Mouse (Mus musculus): ENCODE data around the gene Hibch.

Hibch gene

DNA sequence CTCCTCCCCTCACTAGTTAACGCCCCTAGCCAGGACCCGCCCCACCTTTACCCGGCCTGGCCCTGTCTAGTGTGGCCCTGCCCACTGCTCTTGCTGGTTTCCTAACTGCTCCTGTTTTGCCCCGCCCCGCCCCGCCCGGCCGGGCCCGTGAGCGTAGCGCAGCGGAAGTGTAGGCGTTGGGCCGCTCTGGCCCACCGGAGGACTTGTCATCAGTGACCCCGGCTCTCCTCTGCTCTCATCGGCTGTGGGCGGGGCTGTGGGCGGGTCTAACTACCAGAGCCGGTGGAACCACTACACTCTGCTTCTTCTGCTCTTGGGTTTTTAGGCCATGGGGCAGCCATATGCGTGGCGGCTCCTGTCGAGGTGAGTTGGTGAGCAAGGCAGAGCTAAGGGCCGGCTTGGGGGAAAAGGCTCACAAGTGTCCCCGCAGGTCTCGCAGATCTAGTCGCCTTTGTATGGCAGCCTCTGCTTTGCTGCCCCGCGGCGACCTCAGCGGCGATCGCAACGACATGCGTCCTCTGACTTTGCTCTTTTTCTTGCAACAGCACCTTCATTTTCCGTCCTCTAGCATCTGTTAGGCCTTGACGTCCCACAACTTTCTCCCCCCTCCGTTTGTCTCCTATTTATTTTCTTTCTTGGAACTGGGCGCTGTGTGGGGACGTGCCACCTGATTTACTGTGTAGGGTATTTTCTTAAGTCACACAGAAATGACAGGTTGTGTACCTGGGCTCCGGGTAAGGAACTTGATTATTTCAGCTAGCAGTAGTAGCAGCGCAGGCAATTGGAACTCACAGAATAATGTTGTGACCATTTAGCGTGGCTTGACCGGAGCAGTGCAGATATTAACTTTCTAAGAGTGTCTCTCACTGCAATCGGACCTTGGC, at the start of gene Hibch:
TSS of gene Hibch (plus strand) at position 148 of the 884 bp plus-strand sequence.
- DNase-seq, result peak; percentile 98

DNA sequence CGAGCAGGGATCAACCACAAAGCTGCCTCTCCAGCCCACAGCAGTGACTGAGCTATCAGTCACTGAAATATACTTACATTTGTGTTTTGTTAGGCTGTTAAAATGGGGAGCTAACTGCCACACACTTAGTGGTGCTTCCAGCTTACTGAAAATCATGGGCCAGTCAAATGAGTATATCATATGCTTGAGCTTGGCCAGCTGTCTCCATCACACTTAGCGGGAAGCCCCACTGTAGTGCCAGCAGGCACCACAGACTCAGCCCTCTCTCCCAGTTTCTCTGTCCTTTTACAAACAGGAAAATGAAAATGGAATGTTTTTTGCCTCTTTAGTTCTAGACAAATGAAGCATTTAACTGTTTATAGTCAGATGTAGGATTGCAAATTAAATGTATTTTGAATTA, 48.8 kb upstream of the Hibch start:
- DNase-seq, result no peak

DNA sequence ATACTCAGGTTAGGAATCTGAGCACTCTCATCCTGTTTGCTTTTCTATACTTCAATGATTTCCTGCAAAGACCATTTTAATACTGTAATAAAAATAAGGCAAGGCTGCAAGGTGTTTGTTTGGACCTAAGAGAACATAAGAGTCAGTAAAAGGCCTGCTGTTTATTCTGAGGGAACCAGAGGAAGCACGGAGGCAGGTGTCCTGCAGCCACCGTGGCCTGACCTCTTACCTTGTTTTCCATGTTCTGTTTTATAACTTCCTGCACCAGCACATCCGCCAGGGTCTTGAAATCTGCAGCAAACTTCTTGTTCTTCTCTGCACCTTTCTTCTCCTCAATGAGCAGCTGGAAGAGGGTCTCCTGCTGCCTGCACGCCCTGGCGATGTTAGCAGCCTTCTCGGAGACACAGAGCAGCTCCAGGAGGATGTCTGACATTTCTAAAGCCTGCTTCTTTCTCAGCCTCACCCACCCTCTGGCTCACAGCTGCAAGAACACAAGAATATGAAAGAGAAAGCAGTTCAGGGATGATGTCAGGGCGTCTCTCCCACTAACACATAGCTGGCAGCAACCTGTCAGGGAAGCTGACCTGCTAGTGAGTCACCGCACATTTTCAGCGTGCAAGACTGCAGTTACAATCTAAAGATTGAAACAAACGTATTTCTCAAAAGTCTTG, 45.5 kb upstream of the Hibch start:
- DNase-seq, result peak; percentile 13

DNA sequence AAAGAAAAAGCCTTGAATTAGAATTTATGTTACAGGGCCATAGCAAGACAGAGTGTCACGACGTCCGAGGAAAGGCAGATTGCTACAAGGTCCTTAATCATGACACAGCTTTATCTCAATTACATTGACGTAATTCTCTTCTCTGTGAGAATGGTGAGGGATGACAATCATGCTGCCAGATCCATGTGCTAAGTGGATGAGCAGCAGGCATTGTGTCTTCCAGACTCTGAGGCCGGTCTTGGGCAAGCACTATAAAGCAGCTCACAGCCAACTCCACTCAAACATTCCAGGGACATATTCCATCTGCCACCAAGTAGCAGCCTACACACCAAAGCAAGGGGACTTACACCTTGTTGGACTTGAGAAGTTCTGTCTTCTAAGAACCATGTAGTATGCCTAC, 45.0 kb upstream of the Hibch start:
- no peak for DNase-seq

DNA sequence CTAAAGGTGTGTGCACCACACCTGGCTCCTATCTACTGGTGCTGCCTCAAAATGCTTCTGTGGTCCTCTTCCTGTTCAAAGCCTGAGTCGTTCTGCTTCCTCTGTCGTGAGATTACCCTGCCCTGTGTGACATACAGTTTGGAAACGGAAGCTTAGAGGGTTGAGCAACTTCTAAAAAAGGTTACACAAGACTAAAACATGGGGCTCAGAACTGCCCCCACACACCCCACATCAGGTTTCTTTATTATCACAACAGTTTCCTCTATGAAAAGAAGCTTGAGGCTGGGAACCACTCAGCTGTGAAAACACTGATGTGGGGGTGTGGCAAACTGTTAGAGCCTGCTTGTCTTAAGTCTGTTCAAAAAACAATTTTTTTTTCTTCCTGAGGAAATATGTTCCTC, 44.4 kb upstream of the Hibch start:
- peak; percentile 6 for DNase-seq

DNA sequence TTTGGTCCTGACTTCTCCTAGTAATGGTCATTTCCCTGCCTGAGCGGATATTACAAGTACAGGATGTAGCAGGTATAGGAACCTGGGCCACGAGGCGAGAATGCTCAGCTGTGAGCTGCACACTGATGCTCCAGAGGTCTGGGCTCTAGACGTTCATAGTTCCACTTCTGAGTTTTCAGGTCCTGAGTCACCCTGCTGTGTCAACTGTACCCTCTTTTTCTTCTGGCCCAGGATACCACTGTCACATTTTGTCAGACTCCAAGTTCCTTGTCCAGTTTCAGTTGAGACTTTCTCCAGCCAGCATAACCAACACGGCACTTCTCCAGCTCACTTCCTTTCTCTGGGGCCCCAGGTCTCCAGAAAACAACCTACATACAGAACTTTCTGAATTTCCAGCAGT, 43.1 kb upstream of the Hibch start:
- no peak for DNase-seq

DNA sequence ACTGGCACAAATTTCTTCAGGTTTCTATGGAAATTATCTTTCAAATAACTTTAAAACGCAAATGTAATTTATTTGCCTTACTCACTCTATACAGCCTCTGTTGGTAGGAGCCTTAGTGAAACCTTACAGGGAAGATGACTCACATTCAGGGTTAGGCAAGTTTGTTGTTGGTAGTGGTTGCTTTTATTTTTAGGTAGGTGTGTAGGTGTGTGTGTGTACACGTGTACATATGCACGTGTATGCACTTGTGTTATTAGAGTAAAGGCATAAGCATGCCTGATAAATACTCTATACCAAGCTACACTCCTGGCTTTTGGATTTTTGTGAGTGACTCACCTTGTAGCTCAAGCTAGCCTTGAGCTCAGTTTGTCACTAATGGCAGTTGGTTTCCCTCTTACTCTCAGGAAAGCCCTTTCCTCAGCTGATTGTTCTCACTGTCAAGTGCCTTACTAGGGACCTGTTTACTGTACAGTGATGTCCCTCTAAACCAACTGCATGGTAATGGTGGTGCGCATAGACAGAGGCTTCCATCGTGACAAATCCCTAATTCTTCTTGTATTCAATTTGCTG, 42.2 kb upstream of the Hibch start:
- DNase-seq, result no peak

DNA sequence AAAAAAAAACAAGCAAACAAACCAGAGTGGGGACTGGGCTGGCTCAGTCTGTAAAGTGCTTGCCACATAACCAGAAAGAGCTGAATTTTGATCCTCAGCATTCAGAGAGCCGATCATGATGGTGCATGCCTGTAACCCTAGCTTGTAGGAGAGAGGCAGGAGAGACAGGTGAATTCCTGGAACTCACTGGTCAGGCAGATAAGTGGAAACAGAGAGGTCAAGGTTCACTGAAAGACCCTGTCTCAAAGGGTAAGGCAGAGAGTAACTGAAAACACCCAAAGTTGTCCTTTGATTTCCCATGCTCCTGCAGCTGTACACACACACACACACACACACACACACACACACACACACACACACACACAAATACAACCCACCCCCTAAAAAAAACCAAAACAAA, 39.7 kb upstream of the Hibch start:
- no peak for DNase-seq

DNA sequence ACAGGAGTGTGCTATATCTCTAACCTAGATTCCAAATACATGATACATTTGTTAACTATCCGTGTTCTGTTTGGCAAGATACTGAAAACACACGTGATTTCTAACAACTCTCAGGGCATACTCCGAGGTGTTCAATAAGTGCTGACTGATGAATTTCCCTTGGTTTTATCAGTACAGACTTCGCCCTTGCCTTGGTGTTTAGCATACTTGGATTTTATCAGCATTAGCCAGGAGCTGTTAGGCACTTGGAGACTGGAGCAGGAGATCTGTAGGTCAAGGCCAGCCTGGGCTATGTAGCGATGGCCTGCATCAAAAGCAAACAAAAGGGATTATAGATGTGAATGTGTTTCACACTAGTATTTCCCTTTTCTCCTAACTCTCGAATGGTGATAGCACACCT, 36.3 kb upstream of the Hibch start:
- no peak for DNase-seq

DNA sequence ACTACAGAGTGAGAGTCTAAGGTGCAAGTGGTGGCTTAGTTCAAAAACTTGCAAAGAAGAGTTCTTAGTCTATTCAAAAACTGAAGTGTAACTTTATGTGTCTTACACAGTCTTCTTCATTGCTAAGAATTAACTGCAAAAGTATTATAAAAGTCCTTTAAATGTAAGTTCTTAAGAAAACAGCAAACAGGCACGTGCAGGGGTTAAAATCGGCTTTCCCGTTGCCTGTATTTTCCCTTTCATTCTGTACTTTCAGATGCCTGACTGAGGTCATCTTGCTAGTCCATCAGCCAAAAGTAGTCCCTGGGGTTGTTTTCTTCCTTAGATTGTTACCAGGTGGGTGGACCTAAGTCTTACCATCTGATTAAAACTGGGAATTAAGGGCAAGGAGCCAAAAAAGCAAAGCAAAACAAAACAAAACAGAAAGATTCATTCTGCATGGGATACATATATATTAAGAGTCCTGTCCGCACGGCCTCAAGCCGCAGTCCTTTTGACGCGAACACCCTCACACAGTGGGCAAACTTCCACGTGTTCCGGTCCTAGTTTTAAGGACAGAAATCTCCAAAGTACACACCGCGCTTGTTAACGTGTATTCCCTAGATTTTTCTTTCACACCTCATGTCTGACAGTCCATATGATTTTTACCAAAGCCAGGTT, 28.4 kb upstream of the Hibch start:
- DNase-seq, result peak; percentile 14

DNA sequence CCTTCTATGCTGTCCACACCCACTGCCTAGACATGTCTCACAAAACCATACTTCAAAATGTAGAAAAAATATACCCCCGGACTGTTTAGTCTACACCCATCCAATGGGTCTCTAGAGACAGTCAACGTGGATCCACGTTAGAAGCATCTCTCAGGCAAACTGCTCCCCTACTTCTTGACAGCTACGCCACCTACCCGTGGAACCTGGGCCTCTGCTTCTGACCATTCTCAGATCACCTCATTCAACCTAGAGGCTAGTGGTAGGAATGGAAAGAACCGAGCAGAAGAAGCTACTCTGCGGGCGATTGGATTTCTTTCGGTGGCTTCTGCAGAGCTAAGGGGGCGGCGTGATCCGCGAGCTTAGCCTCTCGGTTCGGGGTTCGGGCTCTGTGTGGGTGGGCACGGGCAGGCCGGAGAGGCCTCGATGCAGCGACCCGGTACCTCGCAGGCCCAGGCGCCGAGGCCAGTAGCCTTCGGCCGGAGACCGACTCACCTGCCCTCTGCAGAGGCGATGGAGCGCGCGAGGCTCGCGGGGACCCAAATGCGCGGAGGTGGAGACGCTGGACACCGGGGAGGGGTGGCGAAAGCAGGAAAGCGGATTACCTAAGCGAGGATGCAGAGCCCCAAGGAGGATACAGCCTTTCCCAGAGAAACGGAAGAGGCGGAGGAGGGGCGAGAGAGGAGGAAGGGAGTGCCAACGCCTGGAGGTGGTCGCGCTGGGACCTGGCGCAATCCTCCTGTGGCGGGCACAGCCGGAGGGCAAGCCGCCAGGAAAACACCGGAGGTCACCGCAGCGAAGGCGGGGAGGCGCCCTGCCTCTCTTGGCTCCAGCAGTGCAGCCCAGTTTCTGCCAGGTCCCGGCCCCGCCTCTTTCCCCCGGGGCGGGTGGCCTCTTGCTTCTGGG, 27.6 kb upstream of the Hibch start, which contains the start of gene Inpp1:
TSS of gene Inpp1 (minus strand) at position 779 of the 903 bp plus-strand sequence.
- DNase-seq, result peak; percentile 80

DNA sequence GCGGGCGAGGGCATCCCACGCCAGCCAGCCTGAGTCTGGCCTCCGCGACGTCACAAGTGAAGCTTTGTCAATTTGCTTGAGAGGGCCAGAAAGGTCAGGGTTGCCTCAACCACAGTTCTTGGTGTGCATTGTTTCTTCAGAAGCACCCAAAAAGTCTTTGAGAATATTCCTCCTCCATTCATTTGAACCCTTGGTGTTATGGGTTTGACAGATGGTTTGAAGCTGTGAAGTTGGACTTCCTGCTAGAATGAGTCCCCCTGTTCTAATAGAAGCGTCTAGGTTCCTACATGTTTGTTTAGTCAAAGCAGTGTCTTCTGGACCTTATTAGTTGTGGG, 26.9 kb upstream of the Hibch start:
- no peak for DNase-seq

DNA sequence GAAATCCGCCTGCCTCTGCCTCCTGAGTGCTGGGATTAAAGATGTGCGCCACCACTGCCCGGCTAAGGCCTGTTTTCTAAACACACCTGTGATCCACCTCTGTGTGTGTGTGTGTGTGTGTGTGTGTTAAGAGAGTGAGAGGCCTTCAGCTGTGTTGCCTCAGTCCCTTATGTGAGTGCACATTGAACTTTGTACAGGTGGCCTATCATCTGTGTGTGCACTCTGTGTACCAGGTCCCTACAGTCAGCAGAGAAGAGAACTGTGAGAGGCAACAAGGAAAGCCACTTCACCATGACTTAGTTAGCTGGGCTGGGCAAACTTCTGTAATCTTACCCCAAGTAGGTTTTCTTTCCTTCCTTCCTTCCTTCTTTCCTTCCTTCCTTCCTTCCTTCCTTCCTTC, 5.6 kb upstream of the Hibch start:
- DNase-seq, result no peak

DNA sequence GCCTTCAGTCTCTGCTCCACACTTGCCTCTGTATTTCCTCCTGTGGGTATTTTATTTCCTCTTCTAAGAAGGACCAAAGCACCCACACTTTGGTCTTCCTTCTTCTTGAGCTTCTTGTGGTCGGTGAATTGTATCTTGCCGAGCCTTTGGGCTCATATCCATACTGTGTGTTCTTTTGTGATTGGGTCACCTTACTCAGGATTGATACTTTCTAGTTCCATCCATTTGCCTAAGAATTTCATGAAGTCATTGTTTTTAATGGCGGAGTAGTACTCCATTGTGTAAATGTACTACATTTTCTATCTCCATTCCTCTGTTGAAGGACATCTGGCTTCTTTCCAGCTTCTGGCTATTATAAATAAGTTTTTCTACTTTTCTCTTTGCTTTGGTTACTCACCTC, 375 bp upstream of the Hibch start:
- no peak for DNase-seq

DNA sequence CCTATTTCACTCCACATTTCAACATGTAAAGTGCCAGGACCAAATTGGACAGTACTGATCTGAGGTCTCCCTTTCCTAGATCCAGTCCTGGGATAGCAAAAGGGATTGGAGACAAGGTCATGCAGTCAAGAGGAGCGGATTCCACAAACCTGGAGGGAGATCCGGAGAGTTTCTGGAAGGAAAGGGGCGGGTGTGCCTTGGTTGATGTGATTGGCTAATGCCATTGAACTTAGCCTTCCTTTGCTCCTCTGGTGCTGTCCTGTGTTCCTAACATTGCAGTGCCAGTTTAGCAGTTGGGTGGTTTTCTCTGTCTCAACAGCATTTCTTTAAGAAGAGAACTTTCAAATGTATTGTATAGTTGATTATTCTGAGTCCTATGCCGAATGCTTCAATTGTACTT, 1.8 kb downstream of the Hibch start:
- no peak for DNase-seq

DNA sequence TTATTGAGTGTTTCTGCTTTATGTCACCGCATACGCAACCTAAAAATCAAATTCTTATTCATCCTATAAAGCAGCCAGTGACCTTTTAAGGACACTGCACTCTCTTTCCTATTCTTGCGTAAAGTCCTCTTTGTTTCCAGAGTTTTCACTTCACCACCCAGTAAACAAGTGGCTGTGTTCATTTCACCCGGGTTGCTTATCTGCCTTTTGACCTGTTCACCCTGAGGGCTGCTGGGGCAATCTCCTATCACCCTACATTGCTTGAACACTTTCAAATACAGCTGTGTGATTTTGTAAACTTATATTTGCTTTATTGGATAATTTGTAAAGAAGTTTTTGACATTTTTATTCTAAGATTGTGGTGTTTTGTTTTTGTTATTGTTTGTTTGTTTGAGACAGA, 4.7 kb downstream of the Hibch start:
- DNase-seq, result no peak

DNA sequence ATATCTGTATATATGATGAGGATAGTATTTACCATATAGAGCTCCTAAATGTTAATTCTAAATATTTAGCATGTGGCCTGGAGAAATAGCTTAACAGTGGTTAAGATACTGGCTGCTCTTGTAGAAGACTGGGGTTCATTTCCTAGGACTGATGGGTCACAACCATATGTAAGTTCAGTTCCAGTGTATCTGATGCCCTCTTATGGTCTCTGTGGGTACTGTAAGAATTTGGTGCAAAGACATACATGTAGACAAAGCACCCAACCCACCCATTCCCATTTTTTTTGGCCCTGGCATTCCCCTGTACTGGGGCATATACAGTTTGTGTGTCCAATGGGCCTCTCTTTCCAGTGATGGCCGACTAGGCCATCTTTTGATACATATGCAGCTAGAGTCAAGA, 9.3 kb downstream of the Hibch start:
- peak; percentile 37 for DNase-seq

DNA sequence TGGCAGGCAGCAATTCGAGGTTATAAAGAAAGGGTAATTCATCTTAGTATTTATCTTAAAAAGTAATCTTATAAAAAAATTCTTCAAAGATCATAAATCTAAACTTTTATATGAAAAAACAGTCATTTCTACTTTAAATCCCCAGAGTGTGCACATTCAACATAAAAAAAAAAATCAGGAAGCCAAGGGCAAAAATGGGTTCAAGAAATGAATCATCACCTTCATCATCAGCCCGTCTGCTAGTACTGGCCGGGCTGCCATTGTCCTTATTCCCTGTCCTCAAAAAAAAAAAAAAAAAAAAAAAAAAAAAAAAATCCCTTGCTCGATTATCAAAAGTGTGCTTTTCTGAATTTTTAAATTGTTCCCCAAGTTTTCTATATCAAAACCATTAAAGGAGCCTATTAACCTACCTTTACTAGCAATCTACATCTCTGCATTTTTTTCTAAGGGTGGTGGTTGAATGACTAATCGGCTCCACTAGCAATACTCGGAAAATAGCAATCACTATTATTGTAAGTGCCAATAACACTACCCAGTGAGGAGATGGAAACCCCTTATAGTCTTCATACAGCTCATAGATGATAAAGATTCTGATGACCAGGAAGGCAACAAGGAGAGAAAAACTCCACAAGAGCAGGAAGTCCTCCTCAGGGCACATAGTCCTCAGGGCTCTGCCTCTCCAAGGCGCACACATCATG, 11.3 kb downstream of the Hibch start:
- DNase-seq, result no peak

DNA sequence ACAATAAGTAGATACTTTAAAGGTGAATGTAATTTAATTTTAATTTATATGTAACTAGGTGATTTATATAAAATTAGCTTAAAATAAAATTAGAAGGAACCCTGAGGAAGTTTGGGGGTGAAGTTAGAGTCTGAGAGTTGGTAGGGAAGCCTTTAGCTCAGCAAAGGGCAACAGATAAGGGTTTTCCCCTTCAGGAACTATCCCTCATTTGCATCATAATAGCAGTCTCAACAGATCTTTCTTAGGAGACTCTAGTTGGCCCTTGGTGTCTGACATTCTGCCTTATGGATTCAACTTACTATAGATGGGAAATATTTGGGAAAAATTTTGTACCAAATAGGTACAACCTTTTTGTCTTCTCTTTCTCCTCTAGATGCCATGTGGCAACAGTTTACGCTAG, 19.5 kb downstream of the Hibch start:
- no peak for DNase-seq

DNA sequence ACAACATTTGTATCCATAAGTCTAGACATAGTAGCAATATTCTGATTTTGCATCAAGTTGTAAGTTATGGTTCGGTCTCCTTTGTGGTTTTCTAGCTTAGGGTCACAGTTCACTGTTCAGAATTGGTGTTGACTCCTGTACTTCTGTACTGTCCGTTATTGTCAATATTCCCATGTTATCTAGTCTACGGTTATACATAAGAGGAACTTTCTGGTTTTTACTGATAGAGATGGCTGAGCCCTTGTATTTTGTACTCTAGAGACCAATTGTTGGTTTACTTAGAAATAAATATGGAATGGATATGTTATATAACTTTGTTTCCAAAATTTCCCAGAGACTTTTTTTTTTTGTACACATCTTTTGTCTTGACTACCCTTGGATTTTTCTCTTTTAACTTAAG, 21.3 kb downstream of the Hibch start:
- DNase-seq, result no peak

DNA sequence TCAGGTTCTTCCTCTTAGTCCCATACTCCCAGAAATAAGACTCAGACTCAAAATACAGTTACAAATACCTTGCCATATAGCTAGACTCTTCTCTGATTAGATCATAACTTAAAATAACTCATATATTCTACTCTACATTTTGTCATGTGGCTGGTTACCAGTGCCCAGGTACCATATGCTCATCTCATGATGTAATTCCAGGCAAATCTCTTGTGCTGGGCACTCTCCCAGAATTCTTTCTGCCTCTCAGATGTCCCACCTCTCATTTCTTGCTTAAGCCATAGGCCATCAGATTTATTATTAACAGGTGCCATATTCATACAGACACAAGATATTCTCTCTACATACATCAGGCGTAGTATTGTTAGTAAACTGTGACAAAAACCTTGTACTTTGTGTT, 23.1 kb downstream of the Hibch start:
- DNase-seq, result no peak

DNA sequence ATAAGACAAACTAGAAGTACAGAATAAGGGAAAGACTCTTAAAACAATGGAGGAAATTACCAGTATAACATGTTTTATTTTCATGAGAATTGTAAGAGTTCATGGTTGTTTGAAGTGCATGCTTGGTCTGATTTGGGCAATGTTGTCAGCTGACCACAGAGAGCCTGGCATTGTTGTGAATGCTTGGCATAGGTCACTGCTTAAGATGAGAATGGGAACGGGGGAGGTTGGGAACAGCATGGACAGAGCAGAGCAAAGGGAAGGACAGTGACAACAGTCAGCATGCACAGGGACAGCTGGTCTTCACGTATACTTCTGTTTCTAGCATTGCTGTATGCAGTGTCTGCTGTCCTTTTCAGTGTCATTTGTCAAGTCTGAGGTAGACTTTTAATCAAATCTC, 39.5 kb downstream of the Hibch start:
- no peak for DNase-seq

All from lung, postnatal 14 days (tissue).